Mouse (Mus musculus) bone marrow, adult 2 months (tissue): Measurements from ENCODE around the gene Yif1b. TPM values are rescaled to one million over a fixed set of nuclear protein-coding genes. Genes with fewer than 3 reads are reported as not detected.
A peak's percentile ranks its signal among the peaks of the same experiment; 100 is the strongest.
"Not testable (repeated sequence)": the region's sequence is repeated elsewhere in the genome, so short reads cannot be mapped to it uniquely, and the experiment has no call there.

Experiments used
- H3K27ac ChIP-seq: fragments of 200-500 bp; 2 replicates; pipeline ENCODE4 v1.5.1; 2012; ENCODE audit warnings: low read depth, mild to moderate bottlenecking, control low read depth, inconsistent platforms, low read length; ENCODE audit not compliant: control insufficient read depth, poor library complexity, insufficient read depth
- H3K4me1 ChIP-seq: fragments of 200-500 bp; 2 replicates; pipeline ENCODE4 v1.6.1; 2011; ENCODE audit warnings: low read length; ENCODE audit not compliant: control insufficient read depth, insufficient read depth
- H3K4me3 ChIP-seq: fragments of 200-500 bp; replicated peaks from 2 replicates; pipeline ENCODE3; 2011; ENCODE audit warnings: mild to moderate bottlenecking, low read depth, low read length, control low read depth; ENCODE audit not compliant: control insufficient read depth
- CTCF ChIP-seq: fragments of 200-500 bp; IDR thresholded peaks from 2 replicates; pipeline ENCODE4 v1.5.1; 2011; ENCODE audit warnings: low read length, control low read depth; ENCODE audit not compliant: control insufficient read depth, insufficient read depth
- POLR2A ChIP-seq: fragments of 200-500 bp; IDR thresholded peaks from 2 replicates; pipeline ENCODE4 v1.6.1; 2011; ENCODE audit warnings: low read depth, mild to moderate bottlenecking, control low read depth, low read length, borderline replicate concordance; ENCODE audit not compliant: control insufficient read depth
- WGBS: fragments of 180-500 bp; shearing (Covaris S2); methylation state at CpG from one replicate; pipeline ENCODE4 v1.1.7; 2018; 5-methylcytosine and 5-hydroxymethylcytosine counted together
- polyA plus RNA-seq: library from polyadenylated mRNA; stranded (reverse); fragments of >200 nt; gene quantifications from 2 replicates; pipeline ENCODE4 v1.2.4, GENCODE M21; 2011; ENCODE audit warnings: low replicate concordance; ENCODE audit not compliant: missing spikeins, insufficient read depth, insufficient read length

Gene Yif1b
- polyA plus RNA-seq, 1 experiment = 10.7 TPM

- TF ChIP-seq POLR2A (no peak), CTCF (no peak)
- no peak overlapping the region for H3K27ac ChIP-seq
- no peak overlapping the region for H3K4me3 ChIP-seq
- H3K4me1 ChIP-seq = no peaks in the 10 kb centered on the region; the same call in 1 of the 2 replicates
- 23% methylated on average over 6 of the region's 6 CpGs for WGBS
Measured at GRCm38 (mm10) chr7:29233745-29234144, 4.4 kb upstream of the Yif1b start.

GRCm38 (mm10) chr7:29234661-29235060 lies 3.5 kb upstream of the Yif1b start:
- no peaks in the 10 kb centered on the region; the same call in 1 of the 2 replicates for H3K4me1 ChIP-seq
- 85% methylated on average over 5 of the region's 5 CpGs for WGBS
- H3K27ac ChIP-seq = no peak overlapping the region
- TF ChIP-seq POLR2A (no peak), CTCF (peak; percentile 32; the same call in 1 of the 2 replicates)
- no peak overlapping the region for H3K4me3 ChIP-seq

GRCm38 (mm10) chr7:29236593-29236992 lies 1.5 kb upstream of the Yif1b start:
- no peak overlapping the region for H3K27ac ChIP-seq
- H3K4me3 ChIP-seq = no peak overlapping the region
- WGBS = 79% methylated on average over 4 of the region's 4 CpGs

GRCm38 (mm10) chr7:29237596-29237995 lies 533 bp upstream of the Yif1b start:
- Histone ChIP-seq H3K4me3 (peak overlapping the region; percentile 42), H3K27ac (peak overlapping the region; percentile 32; the same call in 1 of the 2 replicates)
- 20% methylated on average over 6 of the region's 6 CpGs for WGBS
- not testable (repeated sequence) for H3K4me1 ChIP-seq

More at GRCm38 (mm10) chr7:29236593-29236992, 1.5 kb upstream of the Yif1b start:
- TF ChIP-seq POLR2A (no peak), CTCF (no peak)
- no peaks in the 10 kb centered on the region; the same call in 1 of the 2 replicates for H3K4me1 ChIP-seq

- WGBS = 83% methylated on average over 7 of the region's 7 CpGs
- H3K4me3 ChIP-seq = no peak overlapping the region
- no peaks in the 10 kb centered on the region for H3K4me1 ChIP-seq
- TF ChIP-seq CTCF (peak; percentile 80), POLR2A (no peak)
- no peak overlapping the region for H3K27ac ChIP-seq
Measured at GRCm38 (mm10) chr7:29244732-29245416, 6.7 kb downstream of the Yif1b start.

- no peak overlapping the region for H3K4me3 ChIP-seq
- WGBS = 83% methylated on average over 5 of the region's 5 CpGs
- no peak overlapping the region for H3K27ac ChIP-seq
- TF ChIP-seq CTCF (no peak), POLR2A (no peak)
- no peaks in the 10 kb centered on the region for H3K4me1 ChIP-seq
Measured at GRCm38 (mm10) chr7:29246015-29246414, 7.9 kb downstream of the Yif1b start.

- H3K4me3 ChIP-seq = no peak overlapping the region
- WGBS = 86% methylated on average over 21 of the region's 21 CpGs
- TF ChIP-seq CTCF = no peak
- TF ChIP-seq POLR2A = no peak
- no peak overlapping the region for H3K27ac ChIP-seq
- H3K4me1 ChIP-seq = no peaks in the 10 kb centered on the region
Measured at GRCm38 (mm10) chr7:29246619-29247313, 8.6 kb downstream of the Yif1b start.

- Histone ChIP-seq H3K4me1 (no peaks in the 10 kb centered on the region), H3K27ac (no peak overlapping the region), H3K4me3 (peak overlapping the region; percentile 14)
- TF ChIP-seq POLR2A (no peak), CTCF (peak; percentile 87)
- 31% methylated on average over 16 of the region's 16 CpGs for WGBS
Measured at GRCm38 (mm10) chr7:29247314-29247700, 9.2 kb downstream of the Yif1b start.
